Mouse (Mus musculus): ENCODE results near the gene Zfp988.
"Not testable (repeated sequence)": the region's sequence is repeated elsewhere in the genome, so short reads cannot be mapped to it uniquely, and the experiment has no call there.

GRCm38 (mm10) chr4:147267302-147267701, 38.2 kb upstream of the Zfp988 start:
- not testable (repeated sequence) for TF ChIP-seq POLR2A (IDR thresholded peaks at IDR 0.05; ENCODE audit: extremely low read depth, insufficient read depth, low read length); CTCF (IDR thresholded peaks at IDR 0.05; ENCODE audit: low read depth, low read length)

Data from liver, adult 2 months (tissue).